Mouse (Mus musculus) MEL (cell line): Measurements from ENCODE around the gene Mnd1. TPM values are rescaled to one million over a fixed set of nuclear protein-coding genes. Genes with fewer than 3 reads are reported as not detected.

Experiments used
- DNase-seq: peaks from one replicate; pipeline ENCODE4 v3.0.0; 2011; ENCODE audit warnings: low read depth, low spot score
- H3K27ac ChIP-seq: 2 replicates; pipeline ENCODE4 v1.5.1; 2012; ENCODE audit warnings: low read depth, mild to moderate bottlenecking, control low read depth, low read length, moderate library complexity; ENCODE audit not compliant: control insufficient read depth
- H3K27me3 ChIP-seq, 2 experiments: fragments of 150-350 bp in 1 of 2; sonication (generic) in 1 of 2; 2 replicates each; pipeline ENCODE4 v1.6.1; 2012; ENCODE audit warnings: low read length in 2 of 2, mild to moderate bottlenecking in 2 of 2, improper control_type of control experiment in 1 of 2, moderate library complexity in 1 of 2; ENCODE audit not compliant: insufficient read depth in 2 of 2, control insufficient read depth in 1 of 2
- H3K36me3 ChIP-seq, 2 experiments: 2 replicates each; pipeline ENCODE4 v1.6.1; 2012 to 2014; ENCODE audit warnings: low read length in 2 of 2, improper control_type of control experiment in 1 of 2, inconsistent platforms in 1 of 2, mild to moderate bottlenecking in 1 of 2; ENCODE audit not compliant: insufficient read depth in 2 of 2, control insufficient read depth in 1 of 2
- H3K4me1 ChIP-seq, 2 experiments: fragments of 150-350 bp in 1 of 2; sonication (generic) in 1 of 2; 2 replicates each; pipeline ENCODE4 v1.6.1; 2012; ENCODE audit warnings: low read length in 2 of 2, improper control_type of control experiment in 1 of 2, mild to moderate bottlenecking in 1 of 2; ENCODE audit not compliant: insufficient read depth in 2 of 2, control insufficient read depth in 1 of 2
- H3K4me3 ChIP-seq, 2 experiments: fragments of 150-350 bp in 1 of 2; sonication (generic) in 1 of 2; 2 replicates each; pipeline ENCODE4 v1.5.1; 2012; ENCODE audit warnings: low read depth in 2 of 2, low read length in 2 of 2, mild to moderate bottlenecking in 2 of 2, moderate library complexity in 2 of 2, control low read depth in 1 of 2, improper control_type of control experiment in 1 of 2; ENCODE audit not compliant: control insufficient read depth in 1 of 2, insufficient read depth in 1 of 2
- H3K79me2 ChIP-seq: 2 replicates; pipeline ENCODE4 v1.6.1; 2012; ENCODE audit warnings: mild to moderate bottlenecking, low read length, moderate library complexity; ENCODE audit not compliant: control insufficient read depth, poor library complexity, insufficient read depth
- H3K9ac ChIP-seq: 2 replicates; pipeline ENCODE4 v1.6.1; 2012; ENCODE audit warnings: low read depth, mild to moderate bottlenecking, control low read depth, low read length, moderate library complexity; ENCODE audit not compliant: control insufficient read depth, poor library complexity, severe bottlenecking
- H3K9me3 ChIP-seq: fragments of 150-350 bp; sonication (generic); replicated peaks from 2 replicates; pipeline ENCODE4 v1.6.1; 2012; ENCODE audit warnings: mild to moderate bottlenecking, low read length, improper control_type of control experiment, moderate library complexity; ENCODE audit not compliant: insufficient read depth
- BHLHE40 ChIP-seq: IDR thresholded peaks from 2 replicates; pipeline ENCODE4 v1.6.1; 2012; ENCODE audit warnings: low read depth, mild to moderate bottlenecking, inconsistent platforms, low read length, improper control_type of control experiment, borderline replicate concordance
- CHD1 ChIP-seq: IDR thresholded peaks from 2 replicates; pipeline ENCODE4 v1.6.1; 2012; ENCODE audit warnings: low read depth, mild to moderate bottlenecking, inconsistent platforms, low read length, improper control_type of control experiment
- CHD2 ChIP-seq: IDR thresholded peaks from 2 replicates; pipeline ENCODE4 v1.6.1; 2011; ENCODE audit warnings: low read length, improper control_type of control experiment
- CTCF ChIP-seq, 3 experiments: IDR thresholded peaks in 2 of 3; conservative IDR thresholded peaks in 1 of 3; 2 replicates each; pipeline ENCODE4 v1.5.1; 2011 to 2012; ENCODE audit warnings: low read length in 3 of 3, low read depth in 2 of 3, mild to moderate bottlenecking in 2 of 3, improper control_type of control experiment in 1 of 3, inconsistent platforms in 1 of 3, mixed read lengths in 1 of 3, moderate library complexity in 1 of 3; ENCODE audit not compliant: control insufficient read depth in 1 of 3, insufficient read depth in 1 of 3, poor library complexity in 1 of 3, severe bottlenecking in 1 of 3
- E2F4 ChIP-seq: IDR thresholded peaks from 2 replicates; pipeline ENCODE4 v1.6.1; 2011; ENCODE audit warnings: low read depth, low read length, improper control_type of control experiment, borderline replicate concordance
- ELF1 ChIP-seq: IDR thresholded peaks from 2 replicates; pipeline ENCODE4 v1.6.1; 2014; ENCODE audit warnings: low read depth, mild to moderate bottlenecking, inconsistent platforms, low read length, improper control_type of control experiment, moderate library complexity
- EP300 ChIP-seq, 2 experiments: IDR thresholded peaks; 2 replicates each; pipeline ENCODE4 v1.6.1; 2011; ENCODE audit warnings: improper control_type of control experiment in 2 of 2, low read length in 2 of 2, low read depth in 1 of 2, mild to moderate bottlenecking in 1 of 2
- ETS1 ChIP-seq: IDR thresholded peaks from 2 replicates; pipeline ENCODE4 v1.6.1; 2012; ENCODE audit warnings: low read depth, mild to moderate bottlenecking, inconsistent platforms, low read length, improper control_type of control experiment, moderate library complexity
- GABPA ChIP-seq: IDR thresholded peaks from 2 replicates; pipeline ENCODE4 v1.6.1; 2012; ENCODE audit warnings: low read depth, mild to moderate bottlenecking, inconsistent platforms, low read length, improper control_type of control experiment, moderate library complexity
- GATA1 ChIP-seq: IDR thresholded peaks from 2 replicates; pipeline ENCODE4 v1.6.1; 2011; ENCODE audit warnings: low read depth, low read length, improper control_type of control experiment
- HCFC1 ChIP-seq: IDR thresholded peaks from 2 replicates; pipeline ENCODE4 v1.6.1; 2012; ENCODE audit warnings: low read depth, mild to moderate bottlenecking, inconsistent platforms, low read length, improper control_type of control experiment, moderate library complexity
- KAT2A ChIP-seq: conservative IDR thresholded peaks from 2 replicates; pipeline ENCODE4 v1.6.1; 2012; ENCODE audit warnings: low read depth, low read length, improper control_type of control experiment, inconsistent platforms
- MAFK ChIP-seq: IDR thresholded peaks from 2 replicates; pipeline ENCODE4 v1.6.1; 2011; ENCODE audit warnings: low read depth, mild to moderate bottlenecking, low read length, improper control_type of control experiment, borderline replicate concordance
- MAX ChIP-seq: IDR thresholded peaks from 2 replicates; pipeline ENCODE4 v1.6.1; 2011; ENCODE audit warnings: low read length, improper control_type of control experiment
- MAZ ChIP-seq: IDR thresholded peaks from 2 replicates; pipeline ENCODE4 v1.6.1; 2012; ENCODE audit warnings: low read depth, mild to moderate bottlenecking, inconsistent platforms, low read length, improper control_type of control experiment
- MEF2A ChIP-seq: IDR thresholded peaks from 2 replicates; pipeline ENCODE4 v1.6.1; 2014; ENCODE audit warnings: low read depth, mild to moderate bottlenecking, inconsistent platforms, low read length, improper control_type of control experiment; ENCODE audit not compliant: poor library complexity, insufficient replicate concordance, severe bottlenecking; ENCODE audit errors: extremely low read depth
- MYC ChIP-seq: IDR thresholded peaks from 2 replicates; pipeline ENCODE4 v1.6.1; 2011; ENCODE audit warnings: low read depth, mild to moderate bottlenecking, low read length, improper control_type of control experiment, moderate library complexity
- NELFE ChIP-seq: IDR thresholded peaks from 2 replicates; pipeline ENCODE4 v1.6.1; 2011; ENCODE audit warnings: low read depth, low read length, improper control_type of control experiment
- NRF1 ChIP-seq: IDR thresholded peaks from 2 replicates; pipeline ENCODE4 v1.6.1; 2014; ENCODE audit warnings: low read depth, mild to moderate bottlenecking, inconsistent platforms, low read length, improper control_type of control experiment, moderate library complexity; ENCODE audit not compliant: poor library complexity, insufficient read depth, severe bottlenecking
- POLR2AphosphoS2 ChIP-seq: IDR thresholded peaks from 2 replicates; pipeline ENCODE4 v1.6.1; 2011; ENCODE audit warnings: low read length, improper control_type of control experiment
- POLR2AphosphoS5 ChIP-seq: IDR thresholded peaks from 2 replicates; pipeline ENCODE4 v1.6.1; 2012; ENCODE audit warnings: low read depth, borderline replicate concordance, mild to moderate bottlenecking, inconsistent platforms, low read length, moderate library complexity, mixed read lengths
- RAD21 ChIP-seq: IDR thresholded peaks from 2 replicates; pipeline ENCODE4 v1.6.1; 2011; ENCODE audit warnings: mild to moderate bottlenecking, low read depth, low read length, improper control_type of control experiment
- TAL1 ChIP-seq: IDR thresholded peaks from 2 replicates; pipeline ENCODE4 v1.6.1; 2012; ENCODE audit warnings: mild to moderate bottlenecking, inconsistent platforms, low read length, moderate library complexity, mixed read lengths
- TBP ChIP-seq: IDR thresholded peaks from 2 replicates; pipeline ENCODE4 v1.8.0; 2011; ENCODE audit warnings: low read depth, low read length, improper control_type of control experiment
- UBTF ChIP-seq: IDR thresholded peaks from 2 replicates; pipeline ENCODE4 v1.6.1; 2012; ENCODE audit warnings: low read depth, mild to moderate bottlenecking, inconsistent platforms, low read length, improper control_type of control experiment, moderate library complexity, borderline replicate concordance; ENCODE audit not compliant: insufficient read depth
- USF1 ChIP-seq: IDR thresholded peaks from 2 replicates; pipeline ENCODE4 v1.6.1; 2014; ENCODE audit warnings: low read depth, mild to moderate bottlenecking, inconsistent platforms, low read length, improper control_type of control experiment, moderate library complexity
- USF2 ChIP-seq, 2 experiments: IDR thresholded peaks; 2 replicates each; pipeline ENCODE4 v1.6.1; 2011 to 2012; ENCODE audit warnings: improper control_type of control experiment in 2 of 2, low read length in 2 of 2, borderline replicate concordance in 1 of 2, inconsistent platforms in 1 of 2, low read depth in 1 of 2, mild to moderate bottlenecking in 1 of 2; ENCODE audit not compliant: insufficient read depth in 1 of 2
- ZC3H11A ChIP-seq: IDR thresholded peaks from 2 replicates; pipeline ENCODE4 v1.6.1; 2012; ENCODE audit warnings: low read depth, mild to moderate bottlenecking, inconsistent platforms, low read length, improper control_type of control experiment
- ZKSCAN1 ChIP-seq: IDR thresholded peaks from 2 replicates; pipeline ENCODE4 v1.6.1; 2012; ENCODE audit warnings: low read depth, mild to moderate bottlenecking, inconsistent platforms, low read length, improper control_type of control experiment, moderate library complexity
- ZMIZ1 ChIP-seq: IDR thresholded peaks from 2 replicates; pipeline ENCODE4 v1.6.1; 2012; ENCODE audit warnings: low read depth, mild to moderate bottlenecking, inconsistent platforms, low read length, improper control_type of control experiment, moderate library complexity
- ZNF384 ChIP-seq: IDR thresholded peaks from 2 replicates; pipeline ENCODE4 v1.6.1; 2012; ENCODE audit warnings: low read depth, mild to moderate bottlenecking, inconsistent platforms, low read length, improper control_type of control experiment
- polyA plus RNA-seq, 2 experiments: library from polyadenylated mRNA; stranded (reverse) in 1 of 2; unstranded in 1 of 2; fragments of >175 nt in 1 of 2; fragments of >200 nt in 1 of 2; gene quantifications; 2 replicates each; pipeline versions ENCODE4 v1.2.1 to v1.2.4; 2012; ENCODE audit warnings: low replicate concordance in 2 of 2, low read depth in 1 of 2; ENCODE audit not compliant: insufficient read length in 2 of 2, insufficient read depth in 1 of 2, missing spikeins in 1 of 2
- total RNA-seq: library from RNA; depleted of rRNA; stranded (reverse); fragments of 300-350 nt; gene quantifications from 2 replicates; pipeline ENCODE4 v1.2.3, GENCODE M21; 2012

Gene Mnd1
- total and polyA plus RNA-seq, 3 experiments = 11.0 to 11.2 TPM; not detected in 1

DNA sequence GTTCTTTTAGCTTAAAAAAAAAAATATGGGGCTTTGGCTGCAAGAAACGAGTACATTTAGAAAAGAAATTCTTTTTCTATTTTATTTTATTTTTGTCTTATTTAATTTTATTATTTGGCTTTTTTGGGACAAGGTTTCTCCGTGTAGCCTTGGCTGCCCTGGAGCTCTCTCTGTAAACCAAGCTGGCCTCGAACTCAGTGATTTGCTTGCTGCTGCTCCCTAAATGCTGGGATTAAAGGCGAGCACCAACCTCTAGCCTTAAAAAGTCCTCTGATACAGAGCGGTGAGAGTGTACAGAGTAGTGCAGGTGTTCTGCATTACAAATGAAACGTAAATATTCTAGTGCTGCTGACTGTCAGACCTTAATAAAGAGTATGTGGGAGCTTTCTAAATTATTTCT is 519 bp upstream of the Mnd1 start:
- H3K27ac ChIP-seq = no peak overlapping the region
- H3K36me3 ChIP-seq = peaks cover 0 to 4% of the 10 kb centered on the region in 2 experiments; a peak in 2 of 4 replicates
- H3K27me3 ChIP-seq = no peaks in the 10 kb centered on the region
- no peaks in the 10 kb centered on the region for H3K9me3 ChIP-seq
- no peak for TF ChIP-seq BHLHE40
- no peak for TF ChIP-seq E2F4
- peak overlapping the region; percentile 64 to 76 for H3K4me3 ChIP-seq
- H3K79me2 ChIP-seq = peaks cover 3% of the 10 kb centered on the region; the same call in 1 of the 2 replicates
- DNase-seq = no peak
- H3K9ac ChIP-seq = peak overlapping the region; percentile 54
- H3K4me1 ChIP-seq = no peaks in the 10 kb centered on the region; a peak in 1 of 4 replicates

DNA sequence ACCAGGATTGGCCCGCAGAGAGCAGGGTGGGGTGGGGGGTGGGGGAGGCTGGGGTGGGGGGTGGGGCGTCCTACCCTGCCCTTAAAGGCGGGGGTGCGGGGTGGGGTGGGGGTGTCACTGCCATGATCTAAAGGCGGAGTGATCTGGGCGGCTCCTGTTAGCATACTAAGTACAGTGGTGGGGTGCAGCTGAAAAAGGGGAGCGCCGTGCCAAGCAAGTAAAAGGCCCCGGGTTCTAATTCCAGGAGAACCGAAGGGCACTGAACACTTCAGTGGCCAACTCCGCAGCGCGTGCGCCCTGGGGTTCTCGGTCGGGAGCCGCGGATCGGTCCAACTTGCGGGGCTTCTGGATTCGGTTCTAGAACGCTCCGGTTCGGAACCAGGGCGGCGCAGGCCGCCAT is 440 bp downstream of the Mnd1 start:
- H3K9me3 ChIP-seq = no peaks in the 10 kb centered on the region
- peaks cover 0 to 4% of the 10 kb centered on the region in 2 experiments; a peak in 2 of 4 replicates for H3K36me3 ChIP-seq
- DNase-seq = peak; percentile 90
- H3K4me3 ChIP-seq = peak overlapping the region; percentile 64 to 76
- no peaks in the 10 kb centered on the region; a peak in 1 of 4 replicates for H3K4me1 ChIP-seq
- peak overlapping the region; percentile 88 for H3K27ac ChIP-seq
- peak overlapping the region; percentile 97 for H3K9ac ChIP-seq
- peaks cover 3% of the 10 kb centered on the region; the same call in 1 of the 2 replicates for H3K79me2 ChIP-seq
- H3K27me3 ChIP-seq = no peaks in the 10 kb centered on the region
- TF ChIP-seq RAD21 = no peak
- no peak for TF ChIP-seq ZC3H11A
- no peak; the same call in 1 of the 2 replicates for TF ChIP-seq POLR2AphosphoS2
- no peak for TF ChIP-seq ZNF384
- TF ChIP-seq ETS1 = no peak
- peak; percentile 50; the same call in 1 of the 2 replicates for TF ChIP-seq ZMIZ1
- no peak for TF ChIP-seq POLR2AphosphoS5
- peak; percentile 27; the same call in 1 of the 2 replicates for TF ChIP-seq MAZ
- TF ChIP-seq UBTF = no peak
- TF ChIP-seq USF1 = no peak
- TF ChIP-seq MYC = no peak
- TF ChIP-seq MAX = no peak
- no peak for TF ChIP-seq EP300 (IDR thresholded peaks at IDR 0.05; ENCODE audit: low read depth in 1 of 2, low read length in 2 of 2)
- TF ChIP-seq CHD2 = no peak
- no peak for TF ChIP-seq GABPA
- TF ChIP-seq NELFE = peak; percentile 58
- TF ChIP-seq CHD1 = no peak
- TF ChIP-seq NRF1 = peak; percentile 49; the same call in 1 of the 2 replicates
- no peak for TF ChIP-seq USF2 (IDR thresholded peaks at IDR 0.05; ENCODE audit: borderline replicate concordance in 1 of 2, insufficient read depth in 1 of 2, low read depth in 1 of 2, low read length in 2 of 2)
- no peak for TF ChIP-seq TBP
- TF ChIP-seq ZKSCAN1 = no peak
- TF ChIP-seq MEF2A = no peak
- no peak for TF ChIP-seq CTCF (IDR thresholded peaks at IDR 0.05 in 2 of 3, conservative IDR thresholded peaks at IDR 0.05 in 1 of 3; ENCODE audit: control insufficient read depth in 1 of 3, insufficient read depth in 1 of 3, low read depth in 2 of 3, low read length in 3 of 3, poor library complexity in 1 of 3, severe bottlenecking in 1 of 3)
- no peak for TF ChIP-seq KAT2A
- no peak for TF ChIP-seq E2F4
- no peak for TF ChIP-seq HCFC1
- TF ChIP-seq ELF1 = no peak
- no peak for TF ChIP-seq TAL1
- TF ChIP-seq GATA1 = no peak
- TF ChIP-seq BHLHE40 = 0 out of 2 replicates have a peak, but pooled peaks have one; percentile 10
- no peak for TF ChIP-seq MAFK
